Mouse (Mus musculus) mature B cell (primary cell): ENCODE measurements around the gene Morn3.

ENCODE experiments used
- in situ Hi-C: fragments of 300-500 bp; cut with MboI; formaldehyde crosslinking; loops from 2 replicates; pipeline ENCODE4 v1.14.3; 2019

Morn3 gene

DNA sequence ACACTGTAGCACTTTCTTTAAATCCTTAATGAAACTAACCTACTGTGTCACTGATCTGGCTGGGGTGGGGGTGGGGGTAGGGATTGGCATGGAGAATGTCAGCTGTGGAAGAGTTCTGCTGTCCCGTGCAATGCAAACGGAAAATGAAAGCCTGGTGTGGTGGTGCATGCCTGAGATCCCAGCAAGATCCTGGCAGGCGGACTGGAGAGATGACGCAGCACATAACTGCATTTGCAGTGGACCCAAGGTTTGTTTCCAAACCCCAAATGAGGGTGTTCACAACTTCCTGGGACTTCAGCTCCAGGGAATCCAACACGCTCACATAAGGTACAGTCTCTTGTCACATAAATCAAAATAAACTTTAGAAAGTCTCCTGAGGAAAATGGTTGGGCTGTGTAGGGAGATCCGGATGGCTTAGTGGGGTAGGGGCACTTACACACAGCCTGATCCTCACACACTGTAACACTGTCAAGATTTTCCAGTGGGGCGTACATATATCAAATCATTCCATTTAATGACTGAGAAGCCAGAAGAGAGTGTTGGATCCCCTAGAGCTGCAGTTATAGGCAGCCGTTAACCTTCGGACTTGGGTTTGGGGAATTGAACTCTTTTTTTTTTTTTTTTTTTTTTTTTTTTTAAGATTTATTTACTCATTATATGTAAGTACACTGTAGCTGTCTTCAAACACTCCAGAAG, 14.0 kb upstream of the Morn3 start:
- in situ Hi-C loops: loop anchor here (5.0 kb wide), 1 partner anchor 71 kb away; the partner anchor contains the start of gene Rhof

DNA sequence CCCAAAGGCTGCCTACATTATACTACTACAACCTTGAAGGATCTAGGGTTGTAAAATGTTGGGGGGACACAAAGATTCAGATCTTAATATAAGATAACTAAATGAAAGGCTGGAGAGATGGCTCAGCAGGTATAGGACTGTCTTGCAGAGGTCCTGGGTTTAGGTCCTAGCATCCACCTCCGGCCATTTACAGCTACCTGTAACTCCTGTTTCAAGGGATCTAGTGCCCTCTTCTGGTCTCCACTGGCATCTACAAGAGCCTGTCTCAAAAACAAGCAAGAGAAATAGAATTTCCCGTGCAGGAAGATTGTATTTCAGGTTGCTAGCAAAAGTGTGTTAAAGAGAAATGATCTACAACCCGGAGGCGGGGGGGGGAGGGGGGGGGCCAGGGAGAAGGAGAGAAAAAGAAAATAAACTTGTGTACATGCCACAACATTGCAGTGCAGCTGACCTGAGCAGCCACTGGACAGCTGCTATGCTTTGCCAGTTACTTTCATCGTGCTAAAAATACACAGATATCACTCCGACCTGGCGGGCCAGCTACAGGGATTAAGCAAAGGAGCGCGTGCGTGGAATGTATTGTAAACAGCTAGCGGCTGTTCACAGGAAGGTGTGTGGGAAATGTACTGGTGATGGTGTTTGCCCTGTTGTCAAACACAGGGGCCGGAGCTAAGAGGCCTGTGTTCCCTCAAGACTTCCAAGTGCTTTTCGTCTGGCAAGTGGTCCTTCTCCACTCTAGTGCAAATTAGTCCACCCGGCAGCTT, 13.1 kb upstream of the Morn3 start:
- in situ Hi-C loops: loop anchor here (5.0 kb wide), 2 partner anchors 72 to 93 kb away; partner anchors contain the start of gene Rhof

- in situ Hi-C loops: loop anchor here (5.0 kb wide), 1 partner anchor 91 kb away; no protein-coding TSS in a partner anchor
Measured at GRCm38 (mm10) chr5:123058251-123059102, 11.7 kb upstream of the Morn3 start.

DNA sequence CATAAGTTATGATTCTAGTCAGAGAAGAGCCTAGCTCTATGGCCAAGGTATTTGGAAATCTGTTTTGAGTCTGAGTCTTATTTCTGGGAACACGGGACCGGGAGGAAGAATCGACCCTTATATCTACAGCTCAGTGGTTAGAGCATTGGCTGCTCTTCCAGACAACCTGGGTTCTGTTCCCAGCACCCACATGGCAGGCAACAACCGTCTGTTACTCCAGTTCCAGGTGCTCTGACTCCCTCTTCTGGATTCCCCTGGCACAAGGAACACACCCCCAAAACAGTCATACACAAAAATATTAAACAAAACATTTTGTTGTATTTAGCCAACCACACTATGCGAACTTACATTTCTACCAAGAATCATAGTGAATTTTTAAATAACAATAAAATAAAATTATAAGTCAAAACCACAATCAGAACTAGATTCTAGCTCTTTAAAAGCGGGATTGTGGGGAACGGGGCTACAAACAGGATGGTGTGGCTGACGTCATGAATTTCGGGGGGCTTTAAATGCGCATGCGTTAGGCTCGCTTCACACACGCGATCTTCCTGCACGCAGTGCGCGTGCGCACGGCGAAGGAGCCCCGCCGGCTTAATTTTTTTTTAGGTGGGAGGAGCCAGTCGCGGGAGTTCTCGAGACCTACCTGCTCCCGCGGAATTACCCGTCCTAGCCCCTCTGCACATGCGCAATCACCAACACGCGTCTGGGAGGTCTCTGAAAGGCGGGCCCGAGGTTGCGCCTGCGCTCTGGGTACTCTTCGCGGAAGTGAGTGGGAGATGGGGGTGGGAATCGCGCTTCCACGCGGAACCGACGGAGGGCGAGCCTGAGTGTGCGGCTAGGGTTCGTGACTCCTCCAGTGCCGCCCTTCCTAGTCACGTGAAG, 10.8 kb upstream of the Morn3 start:
- in situ Hi-C loops: loop anchor here (5.0 kb wide), 1 partner anchor 90 kb away; no protein-coding TSS in a partner anchor

DNA sequence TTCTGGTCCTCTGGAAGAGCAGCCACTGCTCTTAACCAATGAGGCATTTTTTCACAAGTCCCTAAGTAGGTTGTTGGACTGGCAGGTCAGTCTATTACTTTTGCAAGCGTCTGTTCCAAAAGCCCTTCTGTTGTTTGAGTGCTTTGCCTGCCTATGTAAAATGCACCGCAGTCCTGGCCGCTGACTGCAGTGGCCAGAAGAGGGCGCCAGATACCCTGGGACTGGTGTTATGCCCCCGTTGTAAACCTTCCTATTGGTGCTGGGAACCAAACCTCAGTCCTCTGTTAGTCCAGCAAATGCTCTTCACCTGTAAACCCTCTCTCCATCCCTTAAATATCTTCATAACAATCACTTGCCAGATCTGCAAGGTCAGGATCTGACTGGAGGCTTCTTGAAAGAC, 4.9 kb upstream of the Morn3 start:
- in situ Hi-C loops: no loop called here

GRCm38 (mm10) chr5:123050918-123051317, 4.1 kb upstream of the Morn3 start:
- in situ Hi-C loops: no loop called here

GRCm38 (mm10) chr5:123049271-123049670, 2.5 kb upstream of the Morn3 start:
- in situ Hi-C loops: no loop called here

DNA sequence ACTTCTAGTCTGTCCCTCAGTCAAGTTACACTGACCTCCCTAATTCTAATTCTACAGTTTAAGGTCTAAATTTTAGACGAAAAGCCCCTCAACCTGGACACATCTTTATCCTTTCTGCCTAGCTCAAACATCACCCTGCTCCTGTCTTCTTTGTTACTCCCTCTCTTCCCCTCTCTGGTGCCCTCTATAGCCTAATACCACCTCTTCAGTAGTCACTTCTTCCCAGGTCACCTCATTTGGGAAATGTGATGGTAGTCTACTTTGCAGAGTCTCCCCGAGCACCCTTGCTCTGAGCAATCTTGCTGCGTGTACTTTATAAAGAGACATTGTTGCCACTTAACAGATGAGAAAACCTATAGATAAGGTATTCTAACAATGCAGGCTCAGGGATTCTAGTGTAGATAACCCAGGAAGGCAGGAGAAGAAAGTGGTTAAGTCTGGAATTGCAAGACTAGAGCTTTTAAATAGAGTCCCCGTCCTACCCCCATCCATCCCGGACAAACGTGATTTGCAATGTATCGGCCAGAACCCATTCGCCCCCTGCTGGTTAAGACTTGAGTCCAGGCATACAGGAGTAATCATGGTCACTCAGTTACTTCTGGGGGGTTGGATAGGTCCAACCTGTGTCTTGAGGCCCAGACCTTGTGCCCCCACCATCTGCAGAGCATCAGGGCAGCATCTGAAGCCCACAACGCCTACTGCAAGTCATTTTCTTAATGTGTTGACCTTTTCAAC, 1.1 kb downstream of the Morn3 start:
- in situ Hi-C loops: no loop called here

DNA sequence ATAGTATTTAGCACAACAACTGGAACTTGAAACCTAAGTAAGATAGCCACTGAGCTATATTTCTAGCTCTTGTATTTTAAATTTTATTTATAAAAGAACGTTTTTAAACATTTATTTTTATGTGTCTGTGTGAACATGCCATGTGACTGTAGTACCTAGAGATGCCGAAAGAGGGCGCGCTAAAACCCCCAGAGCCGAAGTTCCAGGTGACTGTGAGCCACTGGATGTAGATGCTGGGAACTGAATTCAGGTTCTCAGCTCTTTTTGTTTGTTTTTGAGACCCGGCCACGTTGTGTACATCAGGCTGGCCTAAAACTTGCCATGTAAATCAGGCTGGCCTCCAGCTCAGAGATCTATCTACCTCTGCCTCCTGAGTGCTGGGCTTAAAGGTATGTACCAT, 3.0 kb downstream of the Morn3 start:
- in situ Hi-C loops: no loop called here

- in situ Hi-C loops: no loop called here
Measured at GRCm38 (mm10) chr5:123040796-123041195, 6.0 kb downstream of the Morn3 start.

GRCm38 (mm10) chr5:123039120-123039752, 7.6 kb downstream of the Morn3 start:
- in situ Hi-C loops: no loop called here

- in situ Hi-C loops: no loop called here
Measured at GRCm38 (mm10) chr5:123038115-123038514, 8.7 kb downstream of the Morn3 start.

DNA sequence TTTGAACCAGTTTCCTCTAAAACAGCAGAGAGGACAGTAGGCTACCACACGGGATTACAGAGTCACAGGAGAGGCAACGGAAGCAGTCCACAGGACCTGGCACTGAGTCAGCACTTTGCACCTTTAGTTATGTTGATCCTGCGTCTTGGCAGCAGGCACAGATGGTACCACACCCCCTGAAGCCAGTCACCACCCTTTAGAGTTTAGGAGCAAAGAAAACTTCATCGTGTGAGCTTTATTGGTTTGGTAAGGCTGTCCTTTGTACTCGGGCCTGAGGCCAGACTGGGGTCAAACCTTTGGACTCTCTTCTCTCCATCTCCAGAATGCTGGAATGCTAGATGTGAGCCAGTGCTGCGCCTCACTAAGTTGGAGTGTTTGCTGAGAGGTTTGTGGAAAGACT, 11.3 kb downstream of the Morn3 start:
- in situ Hi-C loops: no loop called here

GRCm38 (mm10) chr5:123035089-123035488, 11.7 kb downstream of the Morn3 start:
- in situ Hi-C loops: no loop called here

DNA sequence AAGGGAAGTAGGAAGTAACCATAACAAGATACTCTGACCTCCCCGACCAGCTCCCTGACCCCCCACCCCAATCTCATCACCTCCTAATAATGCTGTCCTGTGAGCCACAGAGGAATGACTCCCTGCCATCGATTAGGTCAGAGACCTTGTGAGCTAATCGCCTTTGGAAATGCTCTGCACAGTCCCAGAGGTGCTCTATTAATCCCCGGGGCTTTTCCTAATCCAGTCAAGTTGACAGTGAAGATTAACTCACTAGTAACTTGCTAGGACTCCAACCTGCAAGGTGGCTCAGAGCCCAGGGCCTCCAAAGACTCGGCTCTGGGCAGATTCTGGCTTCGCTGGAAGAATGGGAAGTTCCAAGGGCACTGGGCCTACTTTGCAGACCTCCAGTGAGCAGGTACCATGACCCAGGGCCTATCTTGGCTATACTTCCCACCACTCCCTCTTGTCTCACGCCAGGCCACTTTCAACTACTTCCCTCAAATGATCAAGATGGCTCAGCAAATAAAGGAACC, 13.1 kb downstream of the Morn3 start:
- in situ Hi-C loops: no loop called here

- in situ Hi-C loops: no loop called here
Measured at GRCm38 (mm10) chr5:123031312-123031711, 15.5 kb downstream of the Morn3 start.

GRCm38 (mm10) chr5:123029729-123030128, 17.1 kb downstream of the Morn3 start:
- in situ Hi-C loops: no loop called here

- in situ Hi-C loops: no loop called here
Measured at GRCm38 (mm10) chr5:123027436-123027835, 19.4 kb downstream of the Morn3 start.

GRCm38 (mm10) chr5:123026414-123026813, 20.4 kb downstream of the Morn3 start:
- in situ Hi-C loops: no loop called here
